27 mouse cellular contexts compared by ENCODE assay signal in the genomic region with DNA sequence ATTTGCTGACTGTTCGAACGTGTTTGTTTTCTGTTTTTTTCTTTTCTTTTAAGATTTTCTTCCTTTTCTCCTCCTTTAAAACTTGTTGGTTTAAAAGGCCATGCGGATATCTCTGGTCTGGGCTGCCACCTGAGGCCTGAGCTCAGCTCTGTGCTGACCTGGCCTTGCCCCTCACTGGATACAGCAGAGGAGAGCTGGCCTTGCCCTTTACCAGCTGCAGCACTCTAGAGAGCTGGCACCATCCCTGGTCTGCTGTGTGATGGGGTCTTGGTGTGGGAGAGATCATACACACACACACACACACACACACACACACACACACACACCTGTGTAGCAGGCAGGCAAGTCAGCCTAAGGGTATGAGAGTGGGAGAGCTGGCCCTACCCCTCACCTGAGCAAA. TPM values are rescaled to one million over a fixed set of nuclear protein-coding genes. Genes with fewer than 3 reads are reported as not detected.
A peak's percentile ranks its signal among the peaks of the same experiment; 100 is the strongest.
DNase-seq lines count a peak whose midpoint lies in the region; ATAC-seq lines count a peak whose summit lies in the region.
"Had no signal": no experiment of that assay in that cellular context is flagged by ENCODE, and none has a peak within 500 bp of the region (broad histone marks: within the 10 kb centered on the region; RNA-seq: fewer than 3 reads in every experiment).

No protein-coding gene starts in this region.

- no peak for ATAC-seq in liver, embryonic 13.5 days (ENCODE audit: low read depth)
- ATAC-seq: activated CD4-positive, CD25-positive, alpha-beta regulatory T cell, adult 4 months; CD4-positive, CD25-positive, alpha-beta regulatory T cell, adult 4 months; forebrain, embryonic 15.5 days; hindbrain, embryonic 16.5 days; intestine, postnatal 0 days had no signal

- no peaks in the 10 kb centered on the region for H3K9me3 ChIP-seq in liver, embryonic 13.5 days (replicated peaks)
- H3K9me3 ChIP-seq: embryonic facial prominence, embryonic 15.5 days; forebrain, embryonic 12.5 days; forebrain, embryonic 15.5 days; heart, embryonic 15.5 days; hindbrain, embryonic 13.5 days had no signal

- peak; percentile 63 for DNase-seq in adrenal gland, adult 8-10 months
- DNase-seq in adrenal gland, postnatal 25 days: no peak
- DNase-seq in liver, embryonic 13.5 days: no peak
- DNase-seq in liver: no peak
- DNase-seq in adrenal gland, postnatal 36 days: peak; percentile 68 to 72
- DNase-seq in kidney, postnatal 25 days: no peak
- DNase-seq: cerebellum, adult 11 months; cerebellum, adult 2 months; cerebellum, adult 9-11 months; cerebellum, postnatal 25 days; gastrocnemius, postnatal 25 days; heart, adult 18-20 months; heart, postnatal 10 days; heart, postnatal 36 days had no signal

- H3K36me3 ChIP-seq in liver, embryonic 13.5 days: no peaks in the 10 kb centered on the region
- H3K36me3 ChIP-seq: embryonic facial prominence, embryonic 12.5 days; embryonic facial prominence, embryonic 15.5 days; forebrain, embryonic 12.5 days; forebrain, embryonic 15.5 days; heart, embryonic 12.5 days; heart, embryonic 15.5 days; hindbrain, embryonic 10.5 days; hindbrain, embryonic 13.5 days had no signal

- H3K27me3 ChIP-seq in liver, embryonic 13.5 days: no peaks in the 10 kb centered on the region
- H3K27me3 ChIP-seq: embryonic facial prominence, embryonic 12.5 days; embryonic facial prominence, embryonic 15.5 days; forebrain, embryonic 12.5 days; forebrain, embryonic 15.5 days; heart, embryonic 12.5 days; heart, embryonic 15.5 days; hindbrain, embryonic 13.5 days had no signal

- H3K4me2 ChIP-seq in liver, embryonic 13.5 days: no peak overlapping the region
- H3K4me2 ChIP-seq: embryonic facial prominence, embryonic 12.5 days; embryonic facial prominence, embryonic 15.5 days; forebrain, embryonic 12.5 days; forebrain, embryonic 15.5 days; heart, embryonic 12.5 days; heart, embryonic 15.5 days; hindbrain, embryonic 13.5 days had no signal

- H3K4me3 ChIP-seq in liver, embryonic 13.5 days (replicated peaks): no peak overlapping the region
- H3K4me3 ChIP-seq: embryonic facial prominence, embryonic 12.5 days; embryonic facial prominence, embryonic 15.5 days; forebrain, embryonic 12.5 days; forebrain, embryonic 15.5 days; heart, embryonic 12.5 days; heart, embryonic 15.5 days; hindbrain, embryonic 10.5 days; hindbrain, embryonic 13.5 days had no signal

- H3K9ac ChIP-seq in liver, embryonic 13.5 days: no peak overlapping the region
- H3K9ac ChIP-seq: embryonic facial prominence, embryonic 12.5 days; embryonic facial prominence, embryonic 15.5 days; forebrain, embryonic 12.5 days; forebrain, embryonic 15.5 days; heart, embryonic 12.5 days; heart, embryonic 15.5 days; hindbrain, embryonic 13.5 days had no signal

- peak overlapping the region; percentile 37; the same call in 1 of the 2 replicates for H3K27ac ChIP-seq in liver, embryonic 13.5 days
- H3K27ac ChIP-seq: embryonic facial prominence, embryonic 12.5 days; embryonic facial prominence, embryonic 15.5 days; forebrain, embryonic 12.5 days; forebrain, embryonic 15.5 days; heart, embryonic 15.5 days; hindbrain, embryonic 10.5 days; hindbrain, embryonic 13.5 days had no signal

- 86% methylated on average over 3 of the region's 3 CpGs for WGBS in liver, embryonic 13.5 days (ENCODE audit: insufficient replicate concordance)

- H3K4me1 ChIP-seq in liver, embryonic 13.5 days (replicated peaks): peaks cover 36% of the 10 kb centered on the region
- H3K4me1 ChIP-seq: forebrain, embryonic 12.5 days; forebrain, embryonic 15.5 days; hindbrain, embryonic 13.5 days had no signal

RNA-seq across cellular contexts. Expression of a gene that starts 23.9 kb away (rescaled TPM):
- 100 to 1,000 TPM in 1 of 4 experiments, 10 to 100 TPM in 3; 40.0 to 103 (median 53.5) TPM for total RNA-seq in adrenal gland, adult 8-10 months (2022)
- total RNA-seq in adrenal gland, postnatal 25 days (2021): 38.0 and 39.8 TPM in 2 replicates
- 1.7 and 2.6 TPM in 2 replicates for polyA plus RNA-seq in liver, embryonic 13.5 days (2015; fragmentation: Nextera tagmentation; extraction: Ambion mirVana)
- 10 to 100 TPM; 42.1 to 44.9 TPM for total RNA-seq in adrenal gland, postnatal 36 days (2021)
- total RNA-seq: common myeloid progenitor, adult 5-6 weeks had no signal
- polyA plus RNA-seq: activated CD4-positive, CD25-positive, alpha-beta regulatory T cell, adult 4 months; CD4-positive, CD25-positive, alpha-beta regulatory T cell, adult 4 months had no signal

RNA-seq across cellular contexts. Expression of a gene that starts 37.3 kb away (rescaled TPM):
- total RNA-seq in adrenal gland, adult 8-10 months (2022): 1 to 10 TPM; 1.0 to 2.2 (median 1.4) TPM
- 1.0 and 1.2 TPM in 2 replicates for total RNA-seq in adrenal gland, postnatal 25 days (2021)
- polyA plus RNA-seq in liver, embryonic 13.5 days (2015; fragmentation: Nextera tagmentation; extraction: Ambion mirVana): 0.07 and 0.22 TPM in 2 replicates
- total RNA-seq in adrenal gland, postnatal 36 days (2021): 1 to 10 TPM; 1.2 TPM
- total RNA-seq: common myeloid progenitor, adult 5-6 weeks had no signal
- polyA plus RNA-seq: activated CD4-positive, CD25-positive, alpha-beta regulatory T cell, adult 4 months; CD4-positive, CD25-positive, alpha-beta regulatory T cell, adult 4 months had no signal

Comparison
In these comparisons a context has a peak if more than half of its experiments do, and no peak if none do; other contexts are left out.
1. DNase-seq: peak in adrenal gland, adult 8-10 months (single experiment) and adrenal gland, postnatal 36 days (2 of 2); none in adrenal gland, postnatal 25 days (single experiment), liver, embryonic 13.5 days (single experiment), liver (single experiment) and kidney, postnatal 25 days (0 of 2).